Mouse (Mus musculus): ENCODE data around the gene Afg3l1. TPM values are rescaled to one million over a fixed set of nuclear protein-coding genes. Genes with fewer than 3 reads are reported as not detected.
A peak's percentile ranks its signal among the peaks of the same experiment; 100 is the strongest.
"Not testable (repeated sequence)": the region's sequence is repeated elsewhere in the genome, so short reads cannot be mapped to it uniquely, and the experiment has no call there.

Gene Afg3l1
- polyA plus RNA-seq (2014; fragmentation: Nextera tagmentation; extraction: Ambion mirVana): 44.3 and 51.0 TPM in 2 replicates

DNA sequence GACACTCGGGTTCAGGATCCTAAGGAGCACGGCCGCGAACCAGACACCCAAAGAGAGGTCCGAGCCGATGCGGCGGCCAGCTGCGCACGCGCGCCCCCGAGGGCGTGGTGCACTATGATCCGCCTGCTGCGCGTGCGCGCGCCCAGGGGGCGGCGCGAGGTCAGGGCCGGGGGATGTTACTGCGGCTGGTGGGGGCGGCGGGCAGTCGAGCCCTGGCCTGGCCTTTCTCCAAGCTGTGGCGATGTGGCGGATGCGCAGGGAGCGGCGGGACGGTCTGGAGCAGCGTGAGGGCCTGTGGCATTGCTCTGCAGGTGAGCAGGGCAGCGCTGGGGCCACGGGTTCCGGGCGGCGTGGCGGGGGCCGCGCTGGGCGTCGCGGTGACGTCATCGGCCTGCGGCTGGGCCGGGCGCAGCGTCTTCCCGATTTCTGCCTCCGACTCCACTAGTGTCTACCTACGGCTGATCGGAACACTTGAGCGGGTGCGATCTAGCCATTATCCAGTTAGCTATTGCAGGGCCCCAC is at the start of gene Afg3l1:
Gene Afg3l1, plus strand, starts transcription at position 167 of the 522 bp plus-strand sequence.
- peaks cover 5% of the 10 kb centered on the region; the same call in 1 of the 2 replicates for H3K36me3 ChIP-seq (ENCODE audit: control insufficient read depth, insufficient read depth, low read length)
- ATAC-seq (replicated peaks; ENCODE audit: low FRiP score): peak; percentile 96
- H3K9me3 ChIP-seq (ENCODE audit: control insufficient read depth, low read length): no peaks in the 10 kb centered on the region
- DNase-seq (ENCODE audit: low spot score): peak; percentile 97
- peak within 1 kb of the TSS; percentile 70 for H3K4me3 ChIP-seq (ENCODE audit: low read depth, low read length)
- H3K4me1 ChIP-seq (replicated peaks; ENCODE audit: control insufficient read depth, insufficient read depth, low read length): peaks cover 2% of the 10 kb centered on the region; the same call in 1 of the 2 replicates
- peak within 1 kb of the TSS; percentile 83 for H3K9ac ChIP-seq (ENCODE audit: low read length)
- H3K27me3 ChIP-seq (ENCODE audit: control insufficient read depth, insufficient read depth, low read length): no peaks in the 10 kb centered on the region
- peak within 1 kb of the TSS; percentile 81 for H3K4me2 ChIP-seq (ENCODE audit: low read depth, low read length, severe bottlenecking)
- peak within 1 kb of the TSS; percentile 84 for H3K27ac ChIP-seq (ENCODE audit: low read depth, low read length)
- 1% methylated on average over 56 of the region's 58 CpGs for WGBS

DNA sequence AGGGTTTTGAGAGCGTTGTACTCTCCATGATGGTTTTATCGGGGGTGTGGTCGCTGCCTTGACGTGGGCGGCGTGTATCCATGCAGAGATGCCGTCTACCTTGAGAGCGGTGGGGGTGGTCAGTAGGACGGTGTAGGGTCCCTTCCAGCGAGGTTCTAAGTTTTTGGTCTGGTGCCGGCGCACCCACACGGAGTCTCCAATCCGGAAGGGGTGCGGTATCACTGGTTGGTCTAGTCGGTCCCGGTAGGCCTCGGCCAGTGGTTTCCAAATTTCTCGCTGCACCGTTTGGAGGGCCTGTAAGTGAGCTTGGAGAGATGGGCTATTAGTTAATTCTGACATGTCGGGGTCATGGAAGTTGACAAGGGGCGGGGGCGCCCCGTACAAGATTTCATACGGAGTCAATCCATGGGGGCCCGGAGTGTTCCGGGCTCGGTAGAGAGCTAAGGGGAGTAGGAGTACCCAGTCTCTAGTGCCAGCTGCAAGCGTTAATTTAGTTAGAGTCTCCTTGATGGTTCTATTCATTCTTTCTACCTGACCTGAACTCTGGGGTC is 49.3 kb upstream of the Afg3l1 start:
- Histone ChIP-seq H3K27ac (ENCODE audit: low read depth, low read length) (no peak overlapping the region), H3K36me3 (ENCODE audit: control insufficient read depth, insufficient read depth, low read length) (no peaks in the 10 kb centered on the region), H3K27me3 (ENCODE audit: control insufficient read depth, insufficient read depth, low read length) (no peaks in the 10 kb centered on the region), H3K9ac (ENCODE audit: low read length) (no peak overlapping the region), H3K4me3 (ENCODE audit: low read depth, low read length) (no peak overlapping the region), H3K4me1 (replicated peaks; ENCODE audit: control insufficient read depth, insufficient read depth, low read length) (no peaks in the 10 kb centered on the region), H3K4me2 (ENCODE audit: low read depth, low read length, severe bottlenecking) (no peak overlapping the region), H3K9me3 (ENCODE audit: control insufficient read depth, low read length) (peaks cover 38% of the 10 kb centered on the region)
- 96% methylated on average over 28 of the region's 29 CpGs for WGBS
- no peak for DNase-seq (ENCODE audit: low spot score)
- no peak for ATAC-seq (replicated peaks; ENCODE audit: low FRiP score)

DNA sequence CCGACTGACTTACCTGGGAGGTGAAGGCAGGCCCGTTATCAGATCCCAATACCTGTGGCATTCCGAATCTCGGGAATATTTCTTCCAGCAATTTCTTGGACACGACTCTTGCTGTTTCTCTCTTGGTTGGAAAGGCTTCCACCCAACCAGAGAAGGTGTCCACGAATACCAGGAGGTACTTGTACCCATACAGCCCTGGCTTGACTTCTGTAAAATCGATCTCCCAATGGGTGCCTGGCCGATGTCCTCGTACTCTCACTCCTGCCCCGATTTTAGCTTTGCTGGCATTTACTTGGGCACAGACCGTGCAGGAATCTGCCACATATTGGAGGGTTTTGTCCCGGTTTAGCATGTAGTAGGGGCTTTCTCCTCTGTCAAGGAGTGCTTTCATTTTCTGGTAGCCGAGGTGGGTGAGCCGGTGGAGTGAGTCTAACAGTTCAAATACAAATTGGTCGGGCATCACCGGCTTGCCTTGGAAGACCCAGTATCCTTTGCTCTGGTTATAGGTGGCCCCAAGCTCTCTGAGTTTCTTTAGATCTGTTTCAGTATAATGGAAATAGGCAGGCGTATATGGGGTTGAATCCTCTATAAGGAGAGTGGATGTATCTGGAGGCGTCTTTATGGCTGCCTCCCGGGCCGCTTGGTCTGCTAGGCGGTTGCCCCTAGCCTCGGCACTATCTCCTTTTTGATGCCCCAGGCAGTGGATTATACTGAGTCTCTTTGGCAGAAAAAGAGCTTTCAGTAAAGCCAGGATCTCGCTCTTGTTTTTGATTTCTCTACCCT is 48.6 kb upstream of the Afg3l1 start:
- H3K9me3 ChIP-seq (ENCODE audit: control insufficient read depth, low read length): peaks cover 38% of the 10 kb centered on the region
- DNase-seq (ENCODE audit: low spot score) (no peak), ATAC-seq (replicated peaks; ENCODE audit: low FRiP score) (no peak)
- no peaks in the 10 kb centered on the region for H3K36me3 ChIP-seq (ENCODE audit: control insufficient read depth, insufficient read depth, low read length)
- no peaks in the 10 kb centered on the region for H3K27me3 ChIP-seq (ENCODE audit: control insufficient read depth, insufficient read depth, low read length)
- WGBS: 95% methylated on average over 23 of the region's 23 CpGs
- no peak overlapping the region for H3K4me3 ChIP-seq (ENCODE audit: low read depth, low read length)
- no peaks in the 10 kb centered on the region for H3K4me1 ChIP-seq (replicated peaks; ENCODE audit: control insufficient read depth, insufficient read depth, low read length)
- no peak overlapping the region for H3K9ac ChIP-seq (ENCODE audit: low read length)
- H3K4me2 ChIP-seq (ENCODE audit: low read depth, low read length, severe bottlenecking): no peak overlapping the region
- H3K27ac ChIP-seq (ENCODE audit: low read depth, low read length): no peak overlapping the region

- DNase-seq (ENCODE audit: low spot score); H3K4me3 ChIP-seq (ENCODE audit: low read depth, low read length); H3K9ac ChIP-seq (ENCODE audit: low read length); ATAC-seq (replicated peaks; ENCODE audit: low FRiP score); H3K4me1 ChIP-seq (replicated peaks; ENCODE audit: control insufficient read depth, insufficient read depth, low read length); H3K36me3 ChIP-seq (ENCODE audit: control insufficient read depth, insufficient read depth, low read length); H3K27me3 ChIP-seq (ENCODE audit: control insufficient read depth, insufficient read depth, low read length); H3K27ac ChIP-seq (ENCODE audit: low read depth, low read length); H3K4me2 ChIP-seq (ENCODE audit: low read depth, low read length, severe bottlenecking): not testable (repeated sequence)
- WGBS: 94% methylated on average over 15 of the region's 15 CpGs
- H3K9me3 ChIP-seq (ENCODE audit: control insufficient read depth, low read length): peaks cover 38% of the 10 kb centered on the region
These were observed 48.0 kb upstream of the Afg3l1 start for GRCm38 (mm10) chr8:123429722-123430013.

DNA sequence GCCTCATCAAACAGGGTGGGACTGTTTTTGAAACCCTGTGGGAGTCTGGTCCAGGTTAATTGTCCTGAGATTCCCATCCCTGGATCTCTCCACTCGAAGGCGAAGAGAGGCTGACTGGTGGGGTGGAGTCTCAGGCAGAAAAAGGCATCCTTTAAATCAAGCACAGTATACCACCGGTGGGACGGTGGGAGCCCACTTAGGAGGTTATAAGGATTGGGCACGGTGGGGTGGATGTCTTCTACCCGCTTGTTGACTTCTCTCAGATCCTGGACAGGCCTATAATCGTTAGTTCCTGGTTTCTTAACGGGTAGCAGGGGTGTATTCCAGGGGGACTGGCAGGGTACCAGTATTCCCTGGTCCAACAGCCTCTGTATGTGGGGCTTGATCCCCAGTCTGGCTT is 46.8 kb upstream of the Afg3l1 start:
- peaks cover 38% of the 10 kb centered on the region for H3K9me3 ChIP-seq (ENCODE audit: control insufficient read depth, low read length)
- H3K27me3 ChIP-seq (ENCODE audit: control insufficient read depth, insufficient read depth, low read length); H3K27ac ChIP-seq (ENCODE audit: low read depth, low read length); ATAC-seq (replicated peaks; ENCODE audit: low FRiP score); H3K4me3 ChIP-seq (ENCODE audit: low read depth, low read length); DNase-seq (ENCODE audit: low spot score); H3K4me2 ChIP-seq (ENCODE audit: low read depth, low read length, severe bottlenecking); H3K9ac ChIP-seq (ENCODE audit: low read length); H3K36me3 ChIP-seq (ENCODE audit: control insufficient read depth, insufficient read depth, low read length); H3K4me1 ChIP-seq (replicated peaks; ENCODE audit: control insufficient read depth, insufficient read depth, low read length): not testable (repeated sequence)
- 86% methylated on average over 8 of the region's 8 CpGs for WGBS

DNA sequence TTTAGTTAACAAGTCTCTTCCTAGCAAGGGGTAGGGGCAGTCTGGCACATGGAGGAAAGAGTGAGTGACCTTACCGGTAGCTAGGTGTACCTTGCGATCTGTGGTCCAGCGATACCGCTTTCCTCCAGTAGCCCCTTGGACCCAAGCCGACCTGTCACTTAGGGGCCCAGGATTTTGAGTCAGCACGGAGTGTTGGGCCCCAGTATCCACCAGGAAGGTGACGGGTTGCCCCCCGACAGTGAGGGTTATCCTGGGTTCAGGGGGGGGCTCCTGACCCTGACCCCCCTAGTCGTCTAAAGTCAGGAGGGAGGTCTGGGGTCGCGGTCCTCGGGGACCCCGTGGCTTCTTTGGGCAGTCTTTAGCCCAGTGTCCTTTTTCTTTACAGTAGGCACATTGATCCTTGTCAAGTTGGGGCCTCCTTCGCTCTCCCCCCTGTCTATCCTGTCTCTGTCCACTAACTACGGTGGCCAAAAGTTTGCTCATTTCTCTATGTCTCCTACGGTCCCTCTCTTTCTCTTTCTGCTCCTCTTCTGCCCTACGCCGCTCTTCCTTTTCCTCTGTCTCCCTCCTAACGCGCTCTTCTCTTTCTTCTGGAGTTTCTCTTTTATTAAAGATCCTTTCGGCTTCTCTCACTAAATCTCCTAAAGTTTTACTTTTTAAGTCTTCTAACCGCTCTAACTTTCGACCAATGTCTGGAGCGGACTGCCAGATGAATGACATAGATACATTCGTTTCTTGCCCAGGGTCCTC is 45.9 kb upstream of the Afg3l1 start:
- H3K9me3 ChIP-seq (ENCODE audit: control insufficient read depth, low read length): peaks cover 36% of the 10 kb centered on the region

GRCm38 (mm10) chr8:123432381-123432780 is 45.3 kb upstream of the Afg3l1 start:
- H3K4me3 ChIP-seq (ENCODE audit: low read depth, low read length): no peak overlapping the region
- DNase-seq (ENCODE audit: low spot score) (no peak), ATAC-seq (replicated peaks; ENCODE audit: low FRiP score) (no peak)
- no peak overlapping the region for H3K4me2 ChIP-seq (ENCODE audit: low read depth, low read length, severe bottlenecking)
- 92% methylated on average over 16 of the region's 16 CpGs for WGBS
- no peak overlapping the region for H3K9ac ChIP-seq (ENCODE audit: low read length)
- H3K9me3 ChIP-seq (ENCODE audit: control insufficient read depth, low read length): peaks cover 35% of the 10 kb centered on the region
- H3K4me1 ChIP-seq (replicated peaks; ENCODE audit: control insufficient read depth, insufficient read depth, low read length): no peaks in the 10 kb centered on the region
- no peaks in the 10 kb centered on the region for H3K27me3 ChIP-seq (ENCODE audit: control insufficient read depth, insufficient read depth, low read length)
- no peaks in the 10 kb centered on the region for H3K36me3 ChIP-seq (ENCODE audit: control insufficient read depth, insufficient read depth, low read length)
- H3K27ac ChIP-seq (ENCODE audit: low read depth, low read length): no peak overlapping the region

More for the DNA sequence above, 45.9 kb upstream of the Afg3l1 start:
- 93% methylated on average over 25 of the region's 25 CpGs for WGBS
- Histone ChIP-seq H3K36me3 (ENCODE audit: control insufficient read depth, insufficient read depth, low read length) (no peaks in the 10 kb centered on the region), H3K27ac (ENCODE audit: low read depth, low read length) (no peak overlapping the region), H3K9ac (ENCODE audit: low read length) (no peak overlapping the region), H3K27me3 (ENCODE audit: control insufficient read depth, insufficient read depth, low read length) (no peaks in the 10 kb centered on the region), H3K4me1 (replicated peaks; ENCODE audit: control insufficient read depth, insufficient read depth, low read length) (no peaks in the 10 kb centered on the region), H3K4me2 (ENCODE audit: low read depth, low read length, severe bottlenecking) (no peak overlapping the region), H3K4me3 (ENCODE audit: low read depth, low read length) (no peak overlapping the region)
- ATAC-seq (replicated peaks; ENCODE audit: low FRiP score) (no peak), DNase-seq (ENCODE audit: low spot score) (no peak)

GRCm38 (mm10) chr8:123433241-123433974 is 44.3 kb upstream of the Afg3l1 start:
- WGBS: 98% methylated on average over 44 of the region's 47 CpGs
- H3K4me3 ChIP-seq (ENCODE audit: low read depth, low read length); H3K36me3 ChIP-seq (ENCODE audit: control insufficient read depth, insufficient read depth, low read length); DNase-seq (ENCODE audit: low spot score); ATAC-seq (replicated peaks; ENCODE audit: low FRiP score); H3K27me3 ChIP-seq (ENCODE audit: control insufficient read depth, insufficient read depth, low read length); H3K9ac ChIP-seq (ENCODE audit: low read length); H3K4me1 ChIP-seq (replicated peaks; ENCODE audit: control insufficient read depth, insufficient read depth, low read length); H3K27ac ChIP-seq (ENCODE audit: low read depth, low read length); H3K4me2 ChIP-seq (ENCODE audit: low read depth, low read length, severe bottlenecking): not testable (repeated sequence)
- peaks cover 25% of the 10 kb centered on the region for H3K9me3 ChIP-seq (ENCODE audit: control insufficient read depth, low read length)

Data from forebrain, embryonic 11.5 days (tissue).